Mouse (Mus musculus): ENCODE measurements around the gene C1d. TPM values are rescaled to one million over a fixed set of nuclear protein-coding genes. Genes with fewer than 3 reads are reported as not detected.

Gene C1d
- total and polyA plus RNA-seq, 3 experiments, result 35.2 to 69.2 TPM; not detected in 1

GRCm38 (mm10) chr11:17279959-17280358 is 22.6 kb downstream of the C1d start:
- H3K27me3 ChIP-seq (ENCODE audit: control insufficient read depth in 1 of 2, insufficient read depth in 2 of 2, low read length in 2 of 2), result peaks cover 0 to 4% of the 10 kb centered on the region in 2 experiments; a peak in 1 of 4 replicates
- 0 out of 2 replicates have a peak overlapping the region, but pooled peaks have one; percentile 44 for H3K9ac ChIP-seq (ENCODE audit: control insufficient read depth, low read depth, low read length, poor library complexity, severe bottlenecking)
- H3K4me3 ChIP-seq (ENCODE audit: control insufficient read depth in 1 of 2, insufficient read depth in 1 of 2, low read depth in 2 of 2, low read length in 2 of 2), result peak overlapping the region in 1 of 2 experiments; percentile 27; a peak in 1 of 4 replicates
- H3K27ac ChIP-seq (ENCODE audit: control insufficient read depth, low read depth, low read length), result no peak overlapping the region
- no peaks in the 10 kb centered on the region for H3K9me3 ChIP-seq (replicated peaks; ENCODE audit: insufficient read depth, low read length)
- H3K4me1 ChIP-seq (ENCODE audit: control insufficient read depth in 1 of 2, insufficient read depth in 2 of 2, low read length in 2 of 2), result peaks cover 0 to 3% of the 10 kb centered on the region in 2 experiments; a peak in 1 of 4 replicates
- DNase-seq (ENCODE audit: low read depth, low spot score), result peak; percentile 90
- H3K79me2 ChIP-seq (ENCODE audit: control insufficient read depth, insufficient read depth, low read length, poor library complexity), result no peaks in the 10 kb centered on the region
- H3K36me3 ChIP-seq (ENCODE audit: control insufficient read depth in 1 of 2, insufficient read depth in 2 of 2, low read length in 2 of 2), result no peaks in the 10 kb centered on the region
- peak; percentile 93 for TF ChIP-seq ZC3H11A (IDR thresholded peaks at IDR 0.05; ENCODE audit: low read depth, low read length)
- TF ChIP-seq USF1 (IDR thresholded peaks at IDR 0.05; ENCODE audit: low read depth, low read length), result no peak
- TF ChIP-seq CHD2 (IDR thresholded peaks at IDR 0.05; ENCODE audit: low read length), result no peak
- TF ChIP-seq MYC (IDR thresholded peaks at IDR 0.05; ENCODE audit: low read depth, low read length), result peak; percentile 71
- no peak for TF ChIP-seq ETS1 (IDR thresholded peaks at IDR 0.05; ENCODE audit: low read depth, low read length)
- TF ChIP-seq SIN3A (IDR thresholded peaks at IDR 0.05; ENCODE audit: low read length), result 0 out of 2 replicates have a peak, but pooled peaks have one; percentile 53
- no peak for TF ChIP-seq ELF1 (IDR thresholded peaks at IDR 0.05; ENCODE audit: low read depth, low read length)
- TF ChIP-seq USF2 (IDR thresholded peaks at IDR 0.05; ENCODE audit: borderline replicate concordance in 1 of 2, insufficient read depth in 1 of 2, low read depth in 1 of 2, low read length in 2 of 2), result no peak
- TF ChIP-seq POLR2A (IDR thresholded peaks at IDR 0.05; ENCODE audit: control insufficient read depth in 1 of 2, insufficient read depth in 1 of 2, low read depth in 1 of 2, low read length in 2 of 2, poor library complexity in 1 of 2), result no peak
- TF ChIP-seq CTCF (IDR thresholded peaks at IDR 0.05 in 2 of 3, conservative IDR thresholded peaks at IDR 0.05 in 1 of 3; ENCODE audit: control insufficient read depth in 1 of 3, insufficient read depth in 1 of 3, low read depth in 2 of 3, low read length in 3 of 3, poor library complexity in 1 of 3, severe bottlenecking in 1 of 3), result peak; percentile 87 to 95 (median 93)
- no peak for TF ChIP-seq UBTF (IDR thresholded peaks at IDR 0.05; ENCODE audit: borderline replicate concordance, insufficient read depth, low read depth, low read length)
- no peak for TF ChIP-seq JUND (IDR thresholded peaks at IDR 0.05; ENCODE audit: low read depth, low read length)
- peak; percentile 52 for TF ChIP-seq GATA1 (IDR thresholded peaks at IDR 0.05; ENCODE audit: low read depth, low read length)
- 0 out of 2 replicates have a peak, but pooled peaks have one; percentile 38 for TF ChIP-seq BHLHE40 (IDR thresholded peaks at IDR 0.05; ENCODE audit: borderline replicate concordance, low read depth, low read length)
- TF ChIP-seq MYB (IDR thresholded peaks at IDR 0.05; ENCODE audit: low read depth, low read length), result no peak
- no peak for TF ChIP-seq GABPA (IDR thresholded peaks at IDR 0.05; ENCODE audit: low read depth, low read length)
- no peak for TF ChIP-seq MAFK (IDR thresholded peaks at IDR 0.05; ENCODE audit: borderline replicate concordance, low read depth, low read length)
- TF ChIP-seq TBP (IDR thresholded peaks at IDR 0.05; ENCODE audit: low read depth, low read length), result no peak
- TF ChIP-seq KAT2A (conservative IDR thresholded peaks at IDR 0.05; ENCODE audit: low read depth, low read length), result no peak
- no peak for TF ChIP-seq MAX (IDR thresholded peaks at IDR 0.05; ENCODE audit: low read length)
- no peak for TF ChIP-seq POLR2AphosphoS2 (IDR thresholded peaks at IDR 0.05; ENCODE audit: low read length)
- TF ChIP-seq SMC3 (IDR thresholded peaks at IDR 0.05; ENCODE audit: low read depth, low read length), result peak; percentile 94
- TF ChIP-seq MEF2A (IDR thresholded peaks at IDR 0.05; ENCODE audit: extremely low read depth, insufficient replicate concordance, low read depth, low read length, poor library complexity, severe bottlenecking), result peak; percentile 49; the same call in 1 of the 2 replicates
- peak; percentile 99 for TF ChIP-seq RAD21 (IDR thresholded peaks at IDR 0.05; ENCODE audit: low read depth, low read length)
- TF ChIP-seq E2F4 (IDR thresholded peaks at IDR 0.05; ENCODE audit: borderline replicate concordance, low read depth, low read length), result no peak
- TF ChIP-seq ZMIZ1 (IDR thresholded peaks at IDR 0.05; ENCODE audit: low read depth, low read length), result no peak
- no peak for TF ChIP-seq NRF1 (IDR thresholded peaks at IDR 0.05; ENCODE audit: insufficient read depth, low read depth, low read length, poor library complexity, severe bottlenecking)
- TF ChIP-seq EP300 (IDR thresholded peaks at IDR 0.05; ENCODE audit: low read depth in 1 of 2, low read length in 2 of 2), result no peak
- TF ChIP-seq MXI1 (IDR thresholded peaks at IDR 0.05; ENCODE audit: low read depth, low read length), result 0 out of 2 replicates have a peak, but pooled peaks have one; percentile 30
- no peak for TF ChIP-seq ZKSCAN1 (IDR thresholded peaks at IDR 0.05; ENCODE audit: low read depth, low read length)
- TF ChIP-seq POLR2AphosphoS5 (IDR thresholded peaks at IDR 0.05; ENCODE audit: borderline replicate concordance, low read depth, low read length), result no peak
- TF ChIP-seq MAZ (IDR thresholded peaks at IDR 0.05; ENCODE audit: low read depth, low read length), result 0 out of 2 replicates have a peak, but pooled peaks have one; percentile 23
- no peak for TF ChIP-seq CHD1 (IDR thresholded peaks at IDR 0.05; ENCODE audit: low read depth, low read length)
- no peak for TF ChIP-seq TCF12 (IDR thresholded peaks at IDR 0.05; ENCODE audit: low read depth, low read length)
- no peak for TF ChIP-seq HCFC1 (IDR thresholded peaks at IDR 0.05; ENCODE audit: low read depth, low read length)
- TF ChIP-seq TAL1 (IDR thresholded peaks at IDR 0.05; ENCODE audit: low read length), result no peak
- peak; percentile 71; the same call in 1 of the 2 replicates for TF ChIP-seq ZNF384 (IDR thresholded peaks at IDR 0.05; ENCODE audit: low read depth, low read length)
